Mouse (Mus musculus): ENCODE results near the gene Entpd3. TPM values are rescaled to one million over a fixed set of nuclear protein-coding genes. Genes with fewer than 3 reads are reported as not detected.

Gene Entpd3
- polyA plus RNA-seq, 1 experiment from 2014 or later: 1.8 TPM

- H3K4me2 ChIP-seq (replicated peaks; ENCODE audit: low read depth, low read length): no peak overlapping the region
- 79% methylated on average over 2 of the region's 2 CpGs for WGBS
- no peak overlapping the region for H3K4me3 ChIP-seq (ENCODE audit: low read length)
- H3K9ac ChIP-seq (replicated peaks; ENCODE audit: low read length): no peak overlapping the region
- no peak for ATAC-seq (ENCODE audit: low FRiP score, low TSS enrichment)
- no peak overlapping the region for H3K27ac ChIP-seq (ENCODE audit: low read length)
- no peaks in the 10 kb centered on the region for H3K36me3 ChIP-seq (ENCODE audit: insufficient read depth, low read length)
- H3K27me3 ChIP-seq (ENCODE audit: insufficient read depth, low read length): no peaks in the 10 kb centered on the region
- no peaks in the 10 kb centered on the region for H3K9me3 ChIP-seq (ENCODE audit: low read length)
- no peaks in the 10 kb centered on the region for H3K4me1 ChIP-seq (ENCODE audit: insufficient read depth, low read length)
These were observed 24.6 kb downstream of the Entpd3 start for GRCm38 (mm10) chr9:120564247-120564646.

- no peaks in the 10 kb centered on the region for H3K36me3 ChIP-seq (ENCODE audit: insufficient read depth, low read length)
These were observed 26.8 kb downstream of the Entpd3 start for GRCm38 (mm10) chr9:120566384-120566783.

GRCm38 (mm10) chr9:120568917-120569316 lies 29.3 kb downstream of the Entpd3 start:
- no peak overlapping the region for H3K27ac ChIP-seq (ENCODE audit: low read length)
- ATAC-seq (ENCODE audit: low FRiP score, low TSS enrichment): no peak
- H3K4me1 ChIP-seq (ENCODE audit: insufficient read depth, low read length): peaks cover 17% of the 10 kb centered on the region
- H3K9me3 ChIP-seq (ENCODE audit: low read length): no peaks in the 10 kb centered on the region
- H3K27me3 ChIP-seq (ENCODE audit: insufficient read depth, low read length): no peaks in the 10 kb centered on the region
- H3K9ac ChIP-seq (replicated peaks; ENCODE audit: low read length): no peak overlapping the region
- H3K4me2 ChIP-seq (replicated peaks; ENCODE audit: low read depth, low read length): no peak overlapping the region
- H3K4me3 ChIP-seq (ENCODE audit: low read length): no peak overlapping the region
- WGBS: 49% methylated on average over 2 of the region's 2 CpGs
- H3K36me3 ChIP-seq (ENCODE audit: insufficient read depth, low read length): peaks cover 14% of the 10 kb centered on the region

More at GRCm38 (mm10) chr9:120566384-120566783, 26.8 kb downstream of the Entpd3 start:
- no peak overlapping the region for H3K4me3 ChIP-seq (ENCODE audit: low read length)
- no peaks in the 10 kb centered on the region for H3K27me3 ChIP-seq (ENCODE audit: insufficient read depth, low read length)
- no peak for ATAC-seq (ENCODE audit: low FRiP score, low TSS enrichment)
- peaks cover 7% of the 10 kb centered on the region for H3K4me1 ChIP-seq (ENCODE audit: insufficient read depth, low read length)
- no peak overlapping the region for H3K27ac ChIP-seq (ENCODE audit: low read length)
- no peak overlapping the region for H3K9ac ChIP-seq (replicated peaks; ENCODE audit: low read length)
- no peaks in the 10 kb centered on the region for H3K9me3 ChIP-seq (ENCODE audit: low read length)
- 83% methylated on average over 5 of the region's 5 CpGs for WGBS
- H3K4me2 ChIP-seq (replicated peaks; ENCODE audit: low read depth, low read length): no peak overlapping the region

GRCm38 (mm10) chr9:120569721-120570333 lies 30.2 kb downstream of the Entpd3 start:
- no peak overlapping the region for H3K4me3 ChIP-seq (ENCODE audit: low read length)
- H3K9me3 ChIP-seq (ENCODE audit: low read length): no peaks in the 10 kb centered on the region
- 58% methylated on average over 13 of the region's 13 CpGs for WGBS
- no peak overlapping the region for H3K27ac ChIP-seq (ENCODE audit: low read length)
- ATAC-seq (ENCODE audit: low FRiP score, low TSS enrichment): no peak
- no peak overlapping the region for H3K4me2 ChIP-seq (replicated peaks; ENCODE audit: low read depth, low read length)
- peaks cover 17% of the 10 kb centered on the region for H3K4me1 ChIP-seq (ENCODE audit: insufficient read depth, low read length)
- H3K36me3 ChIP-seq (ENCODE audit: insufficient read depth, low read length): peaks cover 23% of the 10 kb centered on the region
- no peak overlapping the region for H3K9ac ChIP-seq (replicated peaks; ENCODE audit: low read length)
- H3K27me3 ChIP-seq (ENCODE audit: insufficient read depth, low read length): no peaks in the 10 kb centered on the region

- 66% methylated on average over 2 of the region's 2 CpGs for WGBS
- ATAC-seq (ENCODE audit: low FRiP score, low TSS enrichment): no peak
- peak overlapping the region; percentile 70 for H3K4me3 ChIP-seq (ENCODE audit: low read length)
- H3K4me2 ChIP-seq (replicated peaks; ENCODE audit: low read depth, low read length): peak overlapping the region; percentile 82
- no peaks in the 10 kb centered on the region for H3K9me3 ChIP-seq (ENCODE audit: low read length)
- H3K27me3 ChIP-seq (ENCODE audit: insufficient read depth, low read length): no peaks in the 10 kb centered on the region
- peaks cover 28% of the 10 kb centered on the region for H3K36me3 ChIP-seq (ENCODE audit: insufficient read depth, low read length)
- H3K4me1 ChIP-seq (ENCODE audit: insufficient read depth, low read length): peaks cover 17% of the 10 kb centered on the region
- H3K9ac ChIP-seq (replicated peaks; ENCODE audit: low read length): peak overlapping the region; percentile 81; the same call in 1 of the 2 replicates
- H3K27ac ChIP-seq (ENCODE audit: low read length): no peak overlapping the region
These were observed 30.7 kb downstream of the Entpd3 start for GRCm38 (mm10) chr9:120570334-120570725.

- peak; percentile 95 for ATAC-seq (ENCODE audit: low FRiP score, low TSS enrichment)
- peak within 1 kb of the TSS; percentile 87 for H3K4me2 ChIP-seq (replicated peaks; ENCODE audit: low read depth, low read length)
- H3K4me3 ChIP-seq (ENCODE audit: low read length): peak within 1 kb of the TSS; percentile 70
- no peaks in the 10 kb centered on the region for H3K9me3 ChIP-seq (ENCODE audit: low read length)
- H3K4me1 ChIP-seq (ENCODE audit: insufficient read depth, low read length): peaks cover 17% of the 10 kb centered on the region
- no peaks in the 10 kb centered on the region for H3K27me3 ChIP-seq (ENCODE audit: insufficient read depth, low read length)
- H3K9ac ChIP-seq (replicated peaks; ENCODE audit: low read length): peak within 1 kb of the TSS; percentile 81
- WGBS: 5% methylated on average over 43 of the region's 43 CpGs
- H3K36me3 ChIP-seq (ENCODE audit: insufficient read depth, low read length): peaks cover 34% of the 10 kb centered on the region
- peak within 1 kb of the TSS; percentile 74 for H3K27ac ChIP-seq (ENCODE audit: low read length)
These were observed 31.3 kb downstream of the Entpd3 start, which contains the start of gene Rpl14 for GRCm38 (mm10) chr9:120570741-120571592. Rpl14 (plus strand) TSS chr9:120571444.

- H3K4me1 ChIP-seq (ENCODE audit: insufficient read depth, low read length): peaks cover 17% of the 10 kb centered on the region
- H3K9ac ChIP-seq (replicated peaks; ENCODE audit: low read length): peak overlapping the region; percentile 81
- H3K4me3 ChIP-seq (ENCODE audit: low read length): peak overlapping the region; percentile 70
- ATAC-seq (ENCODE audit: low FRiP score, low TSS enrichment): peak; percentile 82
- H3K4me2 ChIP-seq (replicated peaks; ENCODE audit: low read depth, low read length): peak overlapping the region; percentile 87
- no peaks in the 10 kb centered on the region for H3K9me3 ChIP-seq (ENCODE audit: low read length)
- no peaks in the 10 kb centered on the region for H3K27me3 ChIP-seq (ENCODE audit: insufficient read depth, low read length)
- under 1% methylated on average over 53 of the region's 53 CpGs for WGBS
- peaks cover 37% of the 10 kb centered on the region for H3K36me3 ChIP-seq (ENCODE audit: insufficient read depth, low read length)
- H3K27ac ChIP-seq (ENCODE audit: low read length): peak overlapping the region; percentile 74
These were observed 32.2 kb downstream of the Entpd3 start for GRCm38 (mm10) chr9:120571593-120572385.

- no peak overlapping the region for H3K4me3 ChIP-seq (ENCODE audit: low read length)
- peaks cover 37% of the 10 kb centered on the region for H3K36me3 ChIP-seq (ENCODE audit: insufficient read depth, low read length)
- H3K4me2 ChIP-seq (replicated peaks; ENCODE audit: low read depth, low read length): peak overlapping the region; percentile 94; the same call in 1 of the 2 replicates
- H3K9me3 ChIP-seq (ENCODE audit: low read length): no peaks in the 10 kb centered on the region
- ATAC-seq (ENCODE audit: low FRiP score, low TSS enrichment): no peak
- peaks cover 14% of the 10 kb centered on the region for H3K4me1 ChIP-seq (ENCODE audit: insufficient read depth, low read length)
- H3K9ac ChIP-seq (replicated peaks; ENCODE audit: low read length): no peak overlapping the region
- 67% methylated on average over 6 of the region's 6 CpGs for WGBS
- peak overlapping the region; percentile 62 for H3K27ac ChIP-seq (ENCODE audit: low read length)
- no peaks in the 10 kb centered on the region for H3K27me3 ChIP-seq (ENCODE audit: insufficient read depth, low read length)
These were observed 36.4 kb downstream of the Entpd3 start for GRCm38 (mm10) chr9:120575748-120576661.

GRCm38 (mm10) chr9:120576662-120577013 lies 37.0 kb downstream of the Entpd3 start:
- WGBS: 4% methylated on average over 4 of the region's 4 CpGs
- H3K36me3 ChIP-seq (ENCODE audit: insufficient read depth, low read length): peaks cover 37% of the 10 kb centered on the region
- peak overlapping the region; percentile 62 for H3K27ac ChIP-seq (ENCODE audit: low read length)
- peak overlapping the region; percentile 94 for H3K4me2 ChIP-seq (replicated peaks; ENCODE audit: low read depth, low read length)
- no peaks in the 10 kb centered on the region for H3K9me3 ChIP-seq (ENCODE audit: low read length)
- no peak overlapping the region; the same call in 1 of the 2 replicates for H3K9ac ChIP-seq (replicated peaks; ENCODE audit: low read length)
- H3K4me3 ChIP-seq (ENCODE audit: low read length): peak overlapping the region; percentile 64
- peaks cover 14% of the 10 kb centered on the region for H3K4me1 ChIP-seq (ENCODE audit: insufficient read depth, low read length)
- no peaks in the 10 kb centered on the region for H3K27me3 ChIP-seq (ENCODE audit: insufficient read depth, low read length)
- ATAC-seq (ENCODE audit: low FRiP score, low TSS enrichment): no peak
